Mouse (Mus musculus): Measurements from ENCODE around the gene Fli1.

The Fli1 gene

GRCm38 (mm10) chr9:32500063-32500462 lies 42.6 kb downstream of the Fli1 start:
- DNase-seq: no peak

- no peak for DNase-seq
Observed at GRCm38 (mm10) chr9:32499469-32499868, 43.2 kb downstream of the Fli1 start.

- no peak for DNase-seq
Observed at GRCm38 (mm10) chr9:32495643-32495997, 47.0 kb downstream of the Fli1 start.

GRCm38 (mm10) chr9:32494891-32495642 lies 47.6 kb downstream of the Fli1 start:
- DNase-seq: no peak

- DNase-seq: no peak
Observed at GRCm38 (mm10) chr9:32493588-32494423, 48.9 kb downstream of the Fli1 start.

GRCm38 (mm10) chr9:32492753-32493152 lies 49.9 kb downstream of the Fli1 start:
- no peak for DNase-seq

GRCm38 (mm10) chr9:32491484-32491883 lies 51.2 kb downstream of the Fli1 start:
- DNase-seq: no peak

- DNase-seq: no peak
Observed at GRCm38 (mm10) chr9:32489794-32490358, 52.8 kb downstream of the Fli1 start.

GRCm38 (mm10) chr9:32489315-32489714 lies 53.3 kb downstream of the Fli1 start:
- DNase-seq: no peak

GRCm38 (mm10) chr9:32488627-32489026 lies 54.0 kb downstream of the Fli1 start:
- no peak for DNase-seq

- DNase-seq: no peak
Observed at GRCm38 (mm10) chr9:32487823-32488222, 54.8 kb downstream of the Fli1 start.

- no peak for DNase-seq
Observed at GRCm38 (mm10) chr9:32487401-32487800, 55.3 kb downstream of the Fli1 start.

GRCm38 (mm10) chr9:32480418-32480817 lies 62.2 kb downstream of the Fli1 start:
- no peak for DNase-seq

- no peak for DNase-seq
Observed at GRCm38 (mm10) chr9:32478799-32479198, 63.9 kb downstream of the Fli1 start.

- no peak for DNase-seq
Observed at GRCm38 (mm10) chr9:32478087-32478486, 64.6 kb downstream of the Fli1 start.

GRCm38 (mm10) chr9:32476604-32477003 lies 66.1 kb downstream of the Fli1 start:
- no peak for DNase-seq

GRCm38 (mm10) chr9:32474621-32475390 lies 67.9 kb downstream of the Fli1 start:
- no peak for DNase-seq

- no peak for DNase-seq
Observed at GRCm38 (mm10) chr9:32472346-32472745, 70.3 kb downstream of the Fli1 start.

GRCm38 (mm10) chr9:32469123-32469751 lies 73.4 kb downstream of the Fli1 start:
- DNase-seq: no peak

GRCm38 (mm10) chr9:32468313-32468712 lies 74.3 kb downstream of the Fli1 start:
- no peak for DNase-seq

- DNase-seq: no peak
Observed at GRCm38 (mm10) chr9:32467443-32467842, 75.2 kb downstream of the Fli1 start.

GRCm38 (mm10) chr9:32466861-32467260 lies 75.8 kb downstream of the Fli1 start:
- no peak for DNase-seq

- DNase-seq: no peak
Observed at GRCm38 (mm10) chr9:32456707-32457106, 86.0 kb downstream of the Fli1 start.
